Mouse (Mus musculus): ENCODE data around the gene Ccne1. TPM values are rescaled to one million over a fixed set of nuclear protein-coding genes. Genes with fewer than 3 reads are reported as not detected.
A peak's percentile ranks its signal among the peaks of the same experiment; 100 is the strongest.
"Not testable (repeated sequence)": the region's sequence is repeated elsewhere in the genome, so short reads cannot be mapped to it uniquely, and the experiment has no call there.

Ccne1 gene
- total RNA-seq (2022), result 10 to 100 TPM; 13.1 to 17.3 (median 13.9) TPM

- peak; percentile 96 to 97 for DNase-seq (ENCODE audit: low spot score in 2 of 2)
These were observed at the start of gene Ccne1 for GRCm38 (mm10) chr7:38107371-38108259. Gene Ccne1 (minus strand): TSS chr7:38107534.

GRCm38 (mm10) chr7:38155829-38156228 is 48.5 kb upstream of the Ccne1 start:
- no peak for DNase-seq (ENCODE audit: low spot score in 2 of 2)

GRCm38 (mm10) chr7:38152571-38152970 is 45.2 kb upstream of the Ccne1 start:
- no peak for DNase-seq (ENCODE audit: low spot score in 2 of 2)

- peak; percentile 24 to 29 for DNase-seq (ENCODE audit: low spot score in 2 of 2)
These were observed 44.5 kb upstream of the Ccne1 start for GRCm38 (mm10) chr7:38151706-38152312.

- DNase-seq (ENCODE audit: low spot score in 2 of 2), result no peak
These were observed 40.1 kb upstream of the Ccne1 start for GRCm38 (mm10) chr7:38147477-38147876.

- DNase-seq (ENCODE audit: low spot score in 2 of 2), result peak; percentile 58 to 86
These were observed 34.6 kb upstream of the Ccne1 start for GRCm38 (mm10) chr7:38141747-38142545.

GRCm38 (mm10) chr7:38140324-38140723 is 33.0 kb upstream of the Ccne1 start:
- DNase-seq (ENCODE audit: low spot score in 2 of 2), result peak; percentile 21 to 47

- no peak for DNase-seq (ENCODE audit: low spot score in 2 of 2)
These were observed 27.1 kb upstream of the Ccne1 start for GRCm38 (mm10) chr7:38134471-38134870.

GRCm38 (mm10) chr7:38131186-38131585 is 23.9 kb upstream of the Ccne1 start:
- DNase-seq (ENCODE audit: low spot score in 2 of 2), result peak in 1 of 2 experiments; percentile 38

GRCm38 (mm10) chr7:38129986-38130729 is 22.8 kb upstream of the Ccne1 start:
- no peak for DNase-seq (ENCODE audit: low spot score in 2 of 2)

- no peak for DNase-seq (ENCODE audit: low spot score in 2 of 2)
These were observed 22.2 kb upstream of the Ccne1 start for GRCm38 (mm10) chr7:38129491-38129890.

- DNase-seq (ENCODE audit: low spot score in 2 of 2), result not testable (repeated sequence)
These were observed 20.9 kb upstream of the Ccne1 start for GRCm38 (mm10) chr7:38128256-38128655.

GRCm38 (mm10) chr7:38125565-38126159 is 18.3 kb upstream of the Ccne1 start:
- DNase-seq (ENCODE audit: low spot score in 2 of 2), result no peak

- not testable (repeated sequence) for DNase-seq (ENCODE audit: low spot score in 2 of 2)
These were observed 16.8 kb upstream of the Ccne1 start for GRCm38 (mm10) chr7:38124164-38124563.

GRCm38 (mm10) chr7:38118594-38118993 is 11.3 kb upstream of the Ccne1 start:
- no peak for DNase-seq (ENCODE audit: low spot score in 2 of 2)

- no peak for DNase-seq (ENCODE audit: low spot score in 2 of 2)
These were observed 5.1 kb upstream of the Ccne1 start for GRCm38 (mm10) chr7:38112451-38112850.

GRCm38 (mm10) chr7:38111996-38112395 is 4.7 kb upstream of the Ccne1 start:
- DNase-seq (ENCODE audit: low spot score in 2 of 2), result peak in 1 of 2 experiments; percentile 24

GRCm38 (mm10) chr7:38108260-38108632 is 912 bp upstream of the Ccne1 start:
- DNase-seq (ENCODE audit: low spot score in 2 of 2), result peak in 1 of 2 experiments; percentile 12

- DNase-seq (ENCODE audit: low spot score in 2 of 2), result peak in 1 of 2 experiments; percentile 15
These were observed 523 bp downstream of the Ccne1 start for GRCm38 (mm10) chr7:38106711-38107311.

- no peak for DNase-seq (ENCODE audit: low spot score in 2 of 2)
These were observed 2.0 kb downstream of the Ccne1 start for GRCm38 (mm10) chr7:38105379-38105778.

All from layer of hippocampus, adult 8-10 months (tissue).